Mouse (Mus musculus): ENCODE measurements at regions not wholly inside any gene's neighbourhood (a gene's known extent, or its start where the extent isn't known, plus 50 kb on each side); places are given as distances from the start of the nearest gene placed in this dataset.

- no peak for ATAC-seq (replicated peaks; ENCODE audit: insufficient number of reproducible peaks, low FRiP score, low TSS enrichment, poor library complexity, severe bottlenecking)
Measured at GRCm38 (mm10) chr12:12147088-12147687, 114.8 kb upstream of the Fam49a start.

- ATAC-seq (replicated peaks; ENCODE audit: insufficient number of reproducible peaks, low FRiP score, low TSS enrichment, poor library complexity, severe bottlenecking), result peak; percentile 84
Measured at GRCm38 (mm10) chr12:12147847-12148246, 114.1 kb upstream of the Fam49a start.

DNA sequence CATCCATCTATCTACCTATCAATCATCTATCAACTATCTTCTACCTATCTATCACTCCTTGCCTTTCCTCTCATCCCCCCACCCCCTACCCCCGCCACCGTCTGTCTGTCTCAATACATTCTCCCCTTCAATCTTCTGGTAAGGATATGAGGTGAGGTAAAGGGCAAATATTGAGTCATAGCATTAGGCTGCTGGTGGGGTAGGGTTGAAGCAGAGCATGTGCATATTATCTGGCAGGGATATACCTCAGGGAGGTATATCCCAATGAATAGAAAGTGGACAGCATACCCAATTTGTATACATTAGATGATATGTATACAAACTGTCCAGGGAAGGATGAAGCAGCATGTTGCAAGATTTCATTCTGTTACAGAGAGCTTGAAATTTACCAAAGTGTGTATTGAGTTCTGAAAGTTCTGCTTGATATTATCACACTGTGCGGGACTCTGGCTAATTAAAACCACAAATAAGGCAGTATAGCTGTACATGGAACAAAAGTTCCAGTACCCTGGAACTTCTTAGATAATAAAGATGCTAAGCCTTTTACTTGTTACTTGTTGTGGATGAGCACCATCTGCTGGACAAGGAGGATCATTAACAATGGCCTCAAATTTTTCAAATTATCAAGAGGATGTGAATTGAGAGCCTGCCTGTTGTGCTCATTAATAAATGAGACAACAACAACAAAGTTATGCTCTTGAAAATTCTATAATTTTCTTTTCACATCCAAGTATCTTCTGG is 113.1 kb upstream of the Fam49a start:
- ATAC-seq (replicated peaks; ENCODE audit: insufficient number of reproducible peaks, low FRiP score, low TSS enrichment, poor library complexity, severe bottlenecking), result peak; percentile 53; the same call in 1 of the 2 replicates

DNA sequence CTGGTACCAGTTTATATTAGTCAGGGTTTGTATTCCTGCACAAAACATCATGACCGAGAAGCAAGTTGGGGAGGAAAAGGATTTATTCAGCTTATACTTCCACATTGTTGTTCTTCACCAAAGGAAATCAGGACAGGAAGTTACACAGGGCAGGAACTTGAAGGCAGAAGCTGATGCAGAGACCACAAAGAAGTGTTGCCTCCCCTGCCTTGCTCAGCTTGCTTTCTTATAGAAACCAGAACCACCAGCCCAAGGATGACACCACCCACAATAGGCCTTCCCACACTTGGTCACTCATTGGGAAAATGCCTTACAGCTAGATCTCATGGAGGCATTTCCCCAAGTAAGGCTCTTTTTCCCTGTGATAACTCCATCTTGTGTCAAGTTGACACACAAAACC is 97.5 kb upstream of the Fam49a start:
- peak; percentile 73; the same call in 1 of the 2 replicates for ATAC-seq (replicated peaks; ENCODE audit: insufficient number of reproducible peaks, low FRiP score, low TSS enrichment, poor library complexity, severe bottlenecking)

DNA sequence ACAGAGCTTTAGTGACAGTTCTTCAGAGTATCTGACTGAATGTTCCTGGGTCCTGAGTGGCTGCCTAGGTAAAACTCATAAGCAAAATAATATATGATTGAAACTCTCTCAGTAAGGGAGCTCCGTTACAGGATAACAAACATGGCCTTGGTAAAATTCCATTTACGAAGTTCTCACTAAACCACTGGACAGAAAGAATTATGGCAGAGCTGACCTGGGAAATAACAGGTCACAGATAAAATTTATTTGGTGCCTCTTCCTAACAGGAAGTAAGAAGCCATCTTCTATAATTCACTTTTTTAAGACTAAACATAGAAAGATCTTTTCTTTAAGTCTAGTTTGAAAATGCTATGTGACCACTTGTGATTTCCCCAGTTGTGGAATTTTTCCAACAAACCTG is 91.4 kb upstream of the Fam49a start:
- no peak for ATAC-seq (replicated peaks; ENCODE audit: insufficient number of reproducible peaks, low FRiP score, low TSS enrichment, poor library complexity, severe bottlenecking)

GRCm38 (mm10) chr12:12172087-12172823 is 89.7 kb upstream of the Fam49a start:
- peak; percentile 51 for ATAC-seq (replicated peaks; ENCODE audit: insufficient number of reproducible peaks, low FRiP score, low TSS enrichment, poor library complexity, severe bottlenecking)

DNA sequence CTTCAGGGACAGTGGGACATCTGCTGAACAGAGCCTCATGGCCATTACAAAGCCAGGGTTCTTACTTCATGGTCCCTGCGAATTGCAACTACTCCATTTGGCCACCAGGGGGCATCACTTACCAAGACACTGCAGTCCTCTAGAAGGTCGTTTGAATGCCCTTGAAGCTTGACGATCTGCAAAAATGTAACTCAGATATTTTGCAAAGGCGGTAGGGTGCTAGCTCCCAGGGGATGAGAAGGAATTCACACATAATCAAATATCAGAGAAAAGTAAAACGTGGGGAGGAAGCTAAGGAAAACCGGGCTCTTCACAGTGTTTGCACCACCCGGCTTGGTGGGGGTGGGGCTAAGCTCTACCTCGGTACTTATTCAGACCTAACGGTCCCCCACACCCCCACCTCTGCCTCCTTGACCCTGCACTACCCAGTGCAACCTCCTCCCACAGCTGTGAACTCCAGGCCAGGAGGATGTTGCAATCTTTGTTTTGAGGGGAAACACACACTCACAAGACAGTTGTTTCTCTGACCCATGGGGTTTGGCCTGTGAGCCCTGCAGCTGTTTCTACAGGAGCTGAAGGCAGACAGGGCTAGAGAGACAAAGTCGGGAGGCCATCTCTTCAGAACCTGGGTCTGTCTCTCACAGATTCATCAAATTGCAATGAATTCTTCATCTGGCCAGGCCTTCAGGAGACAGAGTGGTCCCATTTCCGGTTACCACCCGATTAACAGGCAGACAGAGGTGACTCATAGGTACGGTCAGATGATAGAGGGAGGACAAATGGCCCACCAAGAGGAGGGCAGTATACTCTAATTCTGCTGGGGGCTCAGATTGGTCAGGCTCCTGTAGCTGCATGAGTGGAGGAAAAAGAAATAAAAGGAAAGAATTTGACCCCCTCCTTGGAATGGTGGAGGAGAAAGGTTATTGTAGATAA is 85.3 kb upstream of the Fam49a start:
- peak; percentile 62 for ATAC-seq (replicated peaks; ENCODE audit: insufficient number of reproducible peaks, low FRiP score, low TSS enrichment, poor library complexity, severe bottlenecking)

DNA sequence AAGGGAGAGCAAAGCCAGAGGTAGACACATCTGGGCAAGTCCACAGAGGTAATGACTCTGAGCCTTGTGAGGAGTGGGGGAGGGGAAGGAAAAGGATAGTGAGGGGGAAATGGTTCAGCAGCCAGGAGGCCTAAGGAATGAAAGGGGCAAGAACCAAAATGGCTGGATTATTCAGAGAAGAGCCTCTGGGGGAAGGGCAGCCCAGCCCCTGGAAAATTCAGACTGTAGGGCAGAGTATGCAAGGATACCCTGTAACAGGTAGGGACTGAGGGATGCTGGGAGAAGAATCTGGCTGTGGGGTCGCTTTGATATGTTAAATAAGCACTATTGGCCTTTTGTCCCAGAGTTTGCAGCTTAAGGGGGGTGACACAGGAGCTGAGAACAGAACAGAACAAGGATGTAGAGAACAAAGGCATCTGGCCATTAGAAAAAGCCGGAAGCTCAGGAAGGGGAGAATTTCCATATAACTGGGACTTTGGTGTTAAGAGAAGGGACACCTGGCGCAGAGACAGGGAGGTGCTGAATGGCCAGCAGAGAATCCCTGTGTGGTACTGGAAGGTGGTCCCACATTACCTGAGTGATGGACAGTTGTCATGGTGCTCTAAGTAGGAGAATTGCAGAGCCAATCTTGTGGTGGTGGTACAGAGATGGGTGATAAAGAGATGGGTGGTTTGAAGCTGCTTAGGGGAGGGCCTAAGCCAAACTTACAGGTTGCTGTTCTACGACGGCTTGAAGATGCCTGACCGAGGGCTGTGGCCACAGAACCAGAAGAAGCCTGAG is 84.5 kb upstream of the Fam49a start:
- no peak for ATAC-seq (replicated peaks; ENCODE audit: insufficient number of reproducible peaks, low FRiP score, low TSS enrichment, poor library complexity, severe bottlenecking)

GRCm38 (mm10) chr12:12178391-12178790 is 83.5 kb upstream of the Fam49a start:
- ATAC-seq (replicated peaks; ENCODE audit: insufficient number of reproducible peaks, low FRiP score, low TSS enrichment, poor library complexity, severe bottlenecking), result no peak

GRCm38 (mm10) chr12:12179292-12179865 is 82.6 kb upstream of the Fam49a start:
- ATAC-seq (replicated peaks; ENCODE audit: insufficient number of reproducible peaks, low FRiP score, low TSS enrichment, poor library complexity, severe bottlenecking), result no peak

DNA sequence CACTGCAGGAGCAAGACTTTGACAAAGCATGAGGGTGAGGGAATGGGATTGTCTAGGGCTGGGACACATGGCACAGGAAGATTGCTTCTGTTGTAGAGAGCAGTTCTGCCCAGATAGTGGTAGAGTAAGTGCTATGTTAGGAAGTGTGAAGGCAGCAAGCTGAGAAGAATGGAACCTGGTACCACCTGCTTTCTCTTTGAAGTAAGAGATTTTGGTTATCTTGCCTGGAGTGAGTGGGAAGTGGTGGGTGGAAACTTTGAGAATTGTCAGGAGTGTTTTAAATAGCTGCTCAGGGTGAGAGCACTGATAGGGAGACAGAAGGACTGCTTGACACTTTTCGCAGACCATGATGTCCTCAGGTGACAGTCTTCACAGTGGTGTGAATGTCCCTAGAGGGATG is 81.0 kb upstream of the Fam49a start:
- ATAC-seq (replicated peaks; ENCODE audit: insufficient number of reproducible peaks, low FRiP score, low TSS enrichment, poor library complexity, severe bottlenecking), result no peak

- ATAC-seq (replicated peaks; ENCODE audit: insufficient number of reproducible peaks, low FRiP score, low TSS enrichment, poor library complexity, severe bottlenecking), result no peak
Measured at GRCm38 (mm10) chr12:12181686-12182085, 80.3 kb upstream of the Fam49a start.

DNA sequence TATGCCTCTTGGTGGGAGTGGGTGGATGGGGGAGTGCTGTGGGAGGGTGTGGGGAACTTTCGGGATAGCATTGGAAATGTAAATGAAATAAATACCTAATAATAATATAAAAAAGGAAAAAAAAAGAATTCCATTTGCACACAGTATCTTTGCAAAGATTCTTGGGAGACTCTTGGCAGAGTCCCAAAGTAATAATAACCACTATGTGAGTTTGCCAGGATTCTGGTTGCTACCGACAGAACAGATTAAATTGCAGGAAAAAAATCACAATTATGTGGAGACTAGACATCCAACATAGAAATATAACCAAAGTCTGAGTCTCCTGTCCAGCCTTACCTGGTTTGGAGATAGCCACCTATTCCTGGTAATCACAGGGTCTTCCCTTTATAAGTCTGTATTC is 75.6 kb upstream of the Fam49a start:
- no peak for ATAC-seq (replicated peaks; ENCODE audit: insufficient number of reproducible peaks, low FRiP score, low TSS enrichment, poor library complexity, severe bottlenecking)

- ATAC-seq (replicated peaks; ENCODE audit: insufficient number of reproducible peaks, low FRiP score, low TSS enrichment, poor library complexity, severe bottlenecking), result no peak
Measured at GRCm38 (mm10) chr12:12195066-12195465, 66.9 kb upstream of the Fam49a start.

DNA sequence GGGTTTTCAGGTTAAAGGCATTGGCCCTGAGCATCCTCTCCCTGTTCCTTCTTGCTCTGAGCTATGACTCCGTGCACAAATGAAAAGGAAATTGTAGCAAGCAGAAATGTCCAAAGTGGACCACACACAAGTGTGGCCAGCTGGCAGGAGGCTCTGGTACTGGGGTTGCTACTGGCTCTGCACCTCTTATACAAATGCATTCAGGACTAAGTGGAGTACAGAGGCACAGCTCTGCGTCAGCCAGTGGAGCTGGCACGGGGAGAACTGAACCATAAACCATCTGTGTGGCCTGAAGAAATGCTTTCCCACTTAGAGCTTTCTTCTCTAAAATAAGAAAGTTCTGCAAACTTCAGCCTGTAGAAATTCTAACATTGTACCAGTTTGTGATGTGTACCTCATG is 65.3 kb upstream of the Fam49a start:
- no peak for ATAC-seq (replicated peaks; ENCODE audit: insufficient number of reproducible peaks, low FRiP score, low TSS enrichment, poor library complexity, severe bottlenecking)

DNA sequence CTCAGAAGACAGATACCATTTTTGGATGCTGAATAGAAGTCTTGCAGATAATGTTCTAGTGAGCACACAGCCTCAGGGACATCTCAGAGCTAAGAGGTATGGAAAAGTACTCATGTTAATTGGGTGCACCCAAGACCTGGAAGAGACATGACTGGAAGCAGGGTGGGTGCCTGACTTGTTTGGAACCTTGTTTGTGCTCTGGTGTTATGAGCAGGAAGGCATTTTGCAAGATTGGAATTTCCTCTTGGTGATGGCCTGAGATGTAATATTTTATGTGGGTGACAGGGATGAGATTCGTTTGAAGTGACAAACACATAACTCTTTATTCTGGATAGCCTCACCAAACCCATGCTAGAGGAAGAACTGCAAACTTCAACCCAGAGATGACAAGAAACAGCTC is 53.7 kb upstream of the Fam49a start:
- no peak for ATAC-seq (replicated peaks; ENCODE audit: insufficient number of reproducible peaks, low FRiP score, low TSS enrichment, poor library complexity, severe bottlenecking)

All from monocyte, adult 5-6 weeks (primary cell).